Mouse (Mus musculus) brain, adult 10 weeks (tissue): ENCODE results near the gene Usp18. TPM values are rescaled to one million over a fixed set of nuclear protein-coding genes. Genes with fewer than 3 reads are reported as not detected.

ENCODE experiments used
- polyA plus RNA-seq: library from polyadenylated mRNA; stranded (reverse); fragments of 350-450 nt; fragmentation: Illumina TruSeq; extraction: RNeasy Lipid Tissue Mini Kit (QIAGEN cat#74804); gene quantifications from one replicate; pipeline ENCODE4 v1.2.3, GENCODE M21; 2015; ENCODE audit warnings: low read depth, low replicate concordance

Usp18 gene
- polyA plus RNA-seq: 2.3 TPM

DNA sequence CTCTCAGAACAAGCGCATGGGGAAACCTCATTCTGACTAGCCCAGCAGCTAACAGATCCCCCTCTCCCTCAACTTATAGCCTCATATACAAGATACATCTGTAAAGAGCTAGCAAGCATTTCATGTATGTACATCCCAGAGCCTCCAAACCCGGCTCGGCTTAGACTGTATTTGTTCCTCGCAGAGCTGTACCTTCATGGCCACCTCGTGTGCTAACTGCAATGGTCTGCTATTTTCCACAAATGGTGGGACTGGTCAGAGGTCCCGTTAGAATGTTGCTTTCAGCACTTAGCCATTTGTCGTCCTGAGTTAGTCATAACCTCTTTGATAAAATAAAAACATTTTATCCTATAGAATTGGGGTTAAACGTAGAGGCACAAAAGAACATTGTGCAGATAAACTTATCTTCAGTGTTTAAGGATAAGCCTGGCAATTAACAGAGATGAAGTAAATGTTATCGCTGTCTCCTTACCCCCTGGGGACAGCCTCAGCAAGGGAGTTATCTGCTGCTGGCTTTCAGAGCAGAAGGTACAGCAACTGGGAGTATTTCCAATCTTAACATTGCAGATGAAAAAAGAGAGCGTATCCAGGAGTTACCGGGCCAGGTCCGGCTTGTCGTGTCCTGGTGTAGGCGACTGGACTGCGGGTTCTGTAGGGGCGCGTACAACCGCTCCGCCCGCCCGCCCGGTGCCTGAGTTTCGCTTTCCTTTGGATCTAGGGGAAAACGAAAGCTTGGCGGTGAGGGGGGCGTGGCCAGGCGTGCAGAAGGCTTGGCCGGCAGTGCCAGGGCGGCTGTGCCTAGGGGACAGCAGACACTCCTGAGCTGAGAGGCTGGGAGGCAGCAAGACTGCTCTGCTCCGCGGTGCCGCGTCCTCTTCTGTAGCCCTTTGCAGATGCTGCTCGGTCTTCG is at the start of gene Usp18:
Gene Usp18, plus strand, starts transcription at position 780 of the 910 bp plus-strand sequence.

DNA sequence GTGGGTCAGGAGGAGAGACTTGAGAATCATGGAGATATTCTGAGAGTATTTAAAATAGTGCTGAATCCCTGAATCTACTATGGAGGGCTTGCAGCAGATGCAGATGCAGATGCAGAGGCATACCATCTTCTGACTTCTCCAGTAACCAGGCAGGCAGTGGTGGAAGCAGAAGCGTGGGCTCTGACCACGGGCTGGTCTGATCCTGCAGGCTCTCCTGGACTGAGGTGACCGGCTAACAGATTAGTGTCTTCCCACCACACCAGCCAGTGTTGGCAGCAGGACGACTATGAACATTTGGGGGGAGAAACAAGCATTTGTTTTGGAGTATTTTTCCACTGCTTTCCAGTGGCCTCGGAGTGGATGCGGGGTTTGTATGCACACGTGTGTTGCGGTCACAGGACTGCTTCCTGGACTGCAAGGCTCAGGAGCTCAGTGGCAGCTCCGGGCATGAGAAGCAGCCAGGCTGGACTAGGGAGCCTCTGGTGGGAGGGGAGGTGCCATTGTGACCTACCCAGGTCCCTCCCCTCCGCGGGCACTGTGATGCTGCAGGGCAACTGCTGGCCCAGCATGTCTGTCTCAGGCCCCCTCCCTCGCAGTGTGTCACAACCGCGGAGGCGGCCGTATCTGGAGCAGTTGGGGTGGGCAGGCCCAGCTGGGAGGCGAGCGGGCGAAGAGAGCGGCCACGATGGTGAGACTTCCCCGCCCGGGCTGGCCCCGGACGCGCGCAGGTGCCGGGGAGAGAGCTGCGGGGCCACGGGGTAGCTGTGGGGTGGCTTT is 35.4 kb upstream of the Usp18 start, which contains the start of gene Tuba8:
Gene Tuba8, plus strand, starts transcription at position 548 of the 777 bp plus-strand sequence.

DNA sequence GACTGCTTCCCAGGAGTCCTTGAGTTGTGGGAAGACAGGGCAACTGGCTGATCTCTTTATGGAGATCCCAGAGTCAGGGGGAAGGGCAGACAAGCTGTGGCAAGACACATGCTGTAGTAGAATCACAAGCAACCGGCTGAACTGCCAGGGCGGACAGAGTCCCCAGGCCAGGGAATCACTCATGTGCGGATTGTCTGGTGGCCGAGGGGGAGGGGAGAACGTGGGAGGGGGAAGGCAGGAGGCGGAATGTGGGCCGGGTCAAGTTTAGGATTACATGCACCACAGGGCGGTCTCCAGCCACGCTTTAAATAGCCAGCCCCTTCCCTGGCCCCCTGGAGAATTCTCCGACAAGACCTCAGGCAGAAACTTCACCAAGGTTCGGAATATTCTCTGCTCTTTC is 54.2 kb downstream of the Usp18 start, which contains the start of gene Slc6a13:
Gene Slc6a13, plus strand, starts transcription at position 274 of the 400 bp plus-strand sequence.

Other genes with a start within 250 kb of the Usp18 start
- gene Mical3, start 114.9 kb upstream of the Usp18 start, polyA plus RNA-seq: 44.2 TPM
- gene Pex26, start 62.2 kb upstream of the Usp18 start, polyA plus RNA-seq: 11.6 TPM
- 12.4 TPM for gene Tuba8, start 35.2 kb upstream of the Usp18 start, polyA plus RNA-seq
- 13.3 TPM for gene Slc6a13, start 54.3 kb downstream of the Usp18 start, polyA plus RNA-seq
- gene Slc6a12, start 97.2 kb downstream of the Usp18 start, polyA plus RNA-seq: 1.6 TPM
- 62.1 TPM for gene Iqsec3, start 227.8 kb downstream of the Usp18 start, polyA plus RNA-seq